Mouse (Mus musculus): Measurements from ENCODE around the gene Dmrta2.

Dmrta2 gene

GRCm38 (mm10) chr4:109977148-109978067 is at the start of gene Dmrta2:
Gene Dmrta2, plus strand, starts transcription at chr4:109978053.
- peak; percentile 69 for DNase-seq (ENCODE audit: low spot score)

- DNase-seq (ENCODE audit: low spot score) = no peak
Measured at GRCm38 (mm10) chr4:109929058-109929457, 48.8 kb upstream of the Dmrta2 start.

DNA sequence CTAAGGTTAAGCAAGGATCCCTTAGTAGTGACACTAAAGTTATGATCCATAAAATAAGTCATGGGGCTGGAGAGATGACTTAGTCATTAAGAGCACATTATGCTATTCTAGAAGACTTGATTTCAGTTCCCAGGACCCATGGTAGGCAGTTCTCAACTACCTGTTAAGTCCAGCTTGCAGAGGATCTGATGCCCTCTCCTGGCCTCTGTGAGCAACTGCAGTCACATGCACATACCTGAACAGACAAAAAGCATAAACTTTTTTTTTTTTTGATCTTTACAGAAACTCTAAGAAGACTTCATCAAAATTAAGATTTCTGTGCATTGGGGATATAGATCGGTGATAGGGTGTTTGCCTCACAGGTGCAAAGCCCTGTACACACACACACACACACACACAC is 47.4 kb upstream of the Dmrta2 start:
- no peak for DNase-seq (ENCODE audit: low spot score)

GRCm38 (mm10) chr4:109930935-109931334 is 46.9 kb upstream of the Dmrta2 start:
- DNase-seq (ENCODE audit: low spot score) = no peak

DNA sequence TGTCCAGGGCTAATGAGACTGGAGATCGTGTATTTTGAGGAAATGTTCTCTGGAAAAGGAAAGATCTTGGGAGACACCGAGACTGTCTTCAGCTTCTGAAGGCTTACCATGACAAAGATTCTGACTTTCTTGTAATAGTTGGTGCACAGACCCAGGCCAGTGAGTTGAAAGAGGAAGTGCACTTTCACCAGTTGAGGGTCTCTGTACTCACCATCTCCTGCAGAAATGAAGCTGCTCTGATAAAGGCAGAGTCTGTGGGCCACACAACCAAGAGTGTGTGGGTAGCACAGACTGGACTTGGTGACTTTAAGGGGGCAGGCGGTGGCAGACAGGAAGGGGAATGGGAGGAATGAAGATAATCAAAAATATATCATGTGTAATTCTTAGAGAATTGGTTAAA is 41.3 kb upstream of the Dmrta2 start:
- no peak for DNase-seq (ENCODE audit: low spot score)

DNA sequence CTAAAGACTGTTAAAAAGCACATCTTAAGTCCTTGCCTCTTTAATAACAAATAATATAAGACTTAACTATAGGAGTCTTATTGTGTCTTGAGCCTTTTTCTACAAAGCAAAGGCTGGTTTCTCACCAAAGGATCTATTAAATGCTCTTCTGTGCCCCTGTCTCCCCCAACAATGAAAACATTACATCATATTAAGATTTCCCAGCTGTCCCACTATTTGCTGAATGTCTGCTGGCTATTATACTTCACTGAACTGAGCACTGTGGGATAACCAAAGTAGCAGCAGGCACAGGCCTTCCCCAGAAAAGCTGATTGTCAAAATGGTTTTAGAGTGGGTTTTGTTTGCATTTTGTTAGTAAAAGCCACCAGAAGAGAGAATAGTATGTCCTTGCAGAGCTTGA is 38.6 kb upstream of the Dmrta2 start:
- no peak for DNase-seq (ENCODE audit: low spot score)

DNA sequence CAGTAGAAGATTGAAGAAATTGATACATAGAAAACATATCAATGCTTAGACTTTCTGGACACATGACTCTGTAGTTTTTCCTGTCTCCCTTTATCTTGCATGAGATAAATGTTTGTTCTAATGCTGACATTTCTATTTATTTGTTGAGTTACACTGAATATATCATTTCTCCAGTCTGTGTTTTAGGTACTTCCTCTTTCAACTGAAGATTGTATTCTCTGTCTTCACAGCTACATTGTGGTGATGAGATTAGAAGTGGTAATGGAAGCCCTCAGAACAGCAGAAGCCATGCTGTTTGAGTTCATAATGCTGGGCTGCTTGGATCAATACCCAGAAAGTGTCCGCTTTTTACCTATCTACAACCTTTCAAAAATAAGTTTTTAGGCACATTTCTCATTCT is 32.3 kb upstream of the Dmrta2 start:
- no peak for DNase-seq (ENCODE audit: low spot score)

GRCm38 (mm10) chr4:109949307-109949706 is 28.5 kb upstream of the Dmrta2 start:
- DNase-seq (ENCODE audit: low spot score) = no peak

- DNase-seq (ENCODE audit: low spot score) = no peak
Measured at GRCm38 (mm10) chr4:109953509-109953908, 24.3 kb upstream of the Dmrta2 start.

- DNase-seq (ENCODE audit: low spot score) = no peak
Measured at GRCm38 (mm10) chr4:109960201-109960935, 17.5 kb upstream of the Dmrta2 start.

GRCm38 (mm10) chr4:109963570-109964279 is 14.1 kb upstream of the Dmrta2 start:
- peak; percentile 12 for DNase-seq (ENCODE audit: low spot score)

DNA sequence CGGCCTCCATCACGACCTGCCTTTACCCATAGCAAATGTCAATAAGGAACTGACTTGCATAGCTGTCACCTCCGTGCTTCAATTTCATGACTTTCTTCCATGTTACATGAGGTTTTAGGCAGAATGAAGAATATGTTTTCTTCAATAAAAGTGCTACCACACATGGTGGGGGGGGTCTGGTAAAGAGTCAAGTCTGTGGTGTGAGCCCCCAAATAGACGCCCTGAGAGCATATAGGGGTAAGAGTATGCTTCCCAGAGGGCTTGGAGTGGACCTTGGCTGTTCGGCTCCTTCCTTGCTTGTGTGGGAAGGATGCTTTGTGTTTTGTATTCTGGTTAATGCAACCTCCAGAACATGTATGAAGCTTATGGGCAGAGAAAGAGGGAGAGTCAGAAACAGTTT is 8.3 kb upstream of the Dmrta2 start:
- no peak for DNase-seq (ENCODE audit: low spot score)

DNA sequence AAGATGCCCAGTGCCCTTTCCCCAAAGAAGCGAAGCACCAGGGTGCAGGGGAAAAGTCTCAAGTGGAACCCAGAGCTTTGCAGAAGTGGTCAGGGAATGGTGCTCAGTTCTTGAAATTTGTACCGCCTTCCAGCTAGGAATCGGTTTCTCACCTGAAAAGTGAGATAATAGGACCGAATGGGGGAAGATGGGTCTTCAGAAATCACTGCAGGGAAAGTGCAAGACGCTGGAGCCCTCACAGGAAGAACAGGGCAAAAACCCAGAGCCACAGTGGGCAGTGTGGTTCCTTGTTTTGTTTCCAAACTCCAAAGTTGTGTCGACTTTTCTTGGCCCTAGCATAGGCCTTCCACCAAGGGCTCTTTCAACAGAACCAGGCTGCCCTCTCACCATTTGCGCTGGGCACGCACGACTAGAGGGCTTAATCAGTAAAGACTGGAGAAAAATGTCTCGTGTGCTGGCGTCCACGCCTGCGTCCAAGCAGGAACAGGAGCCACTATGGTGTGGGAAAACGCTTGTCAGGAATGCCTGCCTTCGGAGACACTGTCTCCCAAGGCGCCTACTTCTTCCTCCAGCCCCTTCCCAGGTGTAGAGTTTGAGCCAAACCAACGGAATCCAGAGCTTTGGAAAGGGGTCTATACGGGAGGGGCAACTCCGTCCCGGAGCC is 3.7 kb upstream of the Dmrta2 start:
- no peak for DNase-seq (ENCODE audit: low spot score)

DNA sequence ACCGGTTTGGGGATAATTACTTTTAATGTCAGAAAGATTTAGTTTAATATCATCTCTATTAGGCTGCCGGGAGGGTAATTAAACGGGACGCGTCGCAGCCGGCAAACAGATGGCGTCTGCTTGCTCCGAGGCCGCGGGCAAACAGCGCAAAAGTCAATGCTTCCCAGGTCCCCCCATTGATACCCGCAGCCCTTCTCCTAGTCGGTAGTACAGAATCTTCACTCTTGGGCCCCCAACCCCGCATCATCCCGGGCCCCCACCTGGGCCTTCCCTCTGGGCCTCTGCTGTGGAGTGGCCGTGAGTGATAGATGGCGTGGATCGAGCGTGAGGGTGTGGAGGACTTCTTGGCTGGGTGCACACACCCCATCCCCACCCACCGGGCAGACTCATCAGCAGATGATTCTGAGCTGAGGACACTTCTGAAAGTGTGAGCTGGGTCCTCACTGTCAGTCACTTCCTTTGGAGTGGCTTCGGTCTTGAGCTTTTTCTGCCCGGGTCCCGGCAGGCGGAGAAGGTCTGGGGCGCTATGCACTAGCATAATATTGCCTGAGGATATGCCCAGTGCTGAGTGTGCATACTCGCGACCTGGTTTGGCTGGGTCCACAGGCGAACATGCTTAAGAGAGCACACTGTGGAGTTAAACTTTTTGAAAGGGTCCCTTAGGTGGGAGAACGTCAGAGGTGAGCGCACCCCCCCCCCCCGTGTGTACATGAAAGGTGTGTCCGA is 3.0 kb upstream of the Dmrta2 start:
- DNase-seq (ENCODE audit: low spot score) = no peak

DNA sequence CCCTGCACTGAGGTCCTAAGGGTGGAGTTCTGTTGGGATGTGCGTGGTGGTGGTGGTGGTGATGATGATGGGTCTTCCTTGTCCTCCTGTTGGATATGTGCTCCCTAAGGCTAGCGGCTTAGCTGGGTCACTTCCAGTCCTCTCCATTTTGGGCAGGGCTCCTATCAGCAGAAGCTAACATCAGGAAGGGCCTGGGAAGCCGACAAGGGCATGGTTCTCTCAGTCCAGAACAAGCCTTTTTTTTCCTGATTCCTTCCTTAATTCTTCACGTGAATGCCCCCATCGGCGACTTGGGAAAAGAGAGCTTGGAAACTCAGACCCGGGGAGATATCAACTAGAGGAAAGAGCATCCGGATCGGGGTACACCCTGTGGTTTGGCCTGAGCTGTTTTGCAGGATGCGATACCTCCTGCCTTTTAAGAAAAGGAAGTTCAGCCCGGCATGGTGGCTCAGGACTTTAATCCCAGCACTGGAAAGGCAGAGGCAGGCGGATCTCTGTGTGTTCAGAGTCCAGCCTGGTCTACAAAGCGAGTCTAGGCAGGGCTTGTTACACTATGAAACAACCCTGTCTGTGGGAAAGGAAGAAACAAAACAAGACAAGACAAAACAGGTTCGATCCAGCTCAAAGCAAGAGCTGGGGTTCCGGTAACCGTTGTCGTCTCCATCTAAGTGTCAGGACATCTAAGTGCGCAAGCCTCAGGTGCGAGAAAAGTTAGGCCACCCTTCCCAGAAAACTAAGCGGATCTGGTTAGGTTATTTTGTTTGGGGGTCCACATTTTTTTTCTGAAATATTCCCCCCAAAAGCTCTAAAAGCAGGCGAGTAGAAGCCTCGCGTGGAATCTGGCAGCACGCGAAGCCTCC is 2.2 kb upstream of the Dmrta2 start:
- no peak for DNase-seq (ENCODE audit: low spot score)

DNA sequence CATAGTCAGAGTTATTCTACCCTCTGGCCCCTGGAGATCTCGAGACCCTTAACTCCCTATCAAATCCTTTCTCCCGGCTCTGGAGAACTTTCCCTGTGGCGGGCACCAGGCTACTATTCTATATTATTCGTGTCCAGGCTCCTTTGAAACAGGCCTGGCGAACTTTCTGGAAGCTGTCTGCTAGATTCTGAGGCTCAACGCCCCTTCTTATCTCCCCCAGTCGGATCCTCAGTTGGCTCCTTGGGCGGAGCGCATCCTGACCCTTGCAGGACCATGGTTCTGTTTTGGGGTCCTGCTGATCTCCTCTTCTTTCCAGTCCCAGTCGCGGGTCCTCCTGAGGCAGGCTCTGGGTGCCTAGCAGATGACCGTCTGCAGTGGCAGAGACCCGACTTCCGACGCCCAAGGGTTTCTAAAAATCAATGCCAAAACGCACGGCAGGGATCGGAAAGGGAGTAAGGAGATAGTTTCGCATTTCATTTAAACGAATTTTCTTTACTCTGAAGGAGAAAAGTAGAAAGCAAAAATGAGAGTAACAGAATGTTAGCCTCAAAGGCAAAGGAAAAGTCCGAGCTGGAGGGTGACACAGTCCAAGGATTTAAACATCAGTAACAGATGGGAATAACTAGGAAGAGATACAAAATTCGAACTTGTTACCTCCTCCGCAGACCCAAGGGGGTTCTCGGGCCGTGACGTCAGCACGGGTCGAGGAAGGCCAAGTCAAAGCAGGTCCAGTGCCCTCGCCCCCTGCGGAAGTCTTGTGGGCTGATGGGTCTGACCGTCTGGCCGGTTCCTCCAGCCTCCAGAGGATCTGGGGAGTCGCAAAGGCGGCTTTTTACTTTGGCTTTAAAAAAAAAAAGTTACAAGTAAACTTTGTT is 1.3 kb upstream of the Dmrta2 start:
- no peak for DNase-seq (ENCODE audit: low spot score)

GRCm38 (mm10) chr4:109978068-109978857 is 410 bp downstream of the Dmrta2 start:
- peak; percentile 61 for DNase-seq (ENCODE audit: low spot score)

GRCm38 (mm10) chr4:109978858-109979340 is 1.0 kb downstream of the Dmrta2 start:
- peak; percentile 31 for DNase-seq (ENCODE audit: low spot score)
